Mouse (Mus musculus) neural tube, embryonic 11.5 days (tissue): Measurements from ENCODE around the gene Alpl. TPM values are rescaled to one million over a fixed set of nuclear protein-coding genes. Genes with fewer than 3 reads are reported as not detected.

ENCODE experiments used
- ATAC-seq: fragments of 200-750 bp; cut with Nextera tagmentation; 2 replicates; pipeline ENCODE4 v1.8.0; 2017; ENCODE audit warnings: moderate number of reproducible peaks, mild to moderate bottlenecking, moderate TSS enrichment, moderate library complexity; ENCODE audit not compliant: insufficient read depth, low FRiP score, low TSS enrichment
- DNase-seq: peaks from one replicate; pipeline ENCODE4 v3.0.0-alpha.2; 2015; ENCODE audit warnings: low spot score
- H3K27ac ChIP-seq: fragments of 300-500 bp; sonication (generic); 2 replicates; pipeline ENCODE4 v1.5.1; 2014; ENCODE audit warnings: low read depth, mild to moderate bottlenecking, low read length
- H3K27me3 ChIP-seq: fragments of 300-500 bp; sonication (generic); 2 replicates; pipeline ENCODE4 v1.6.1; 2014; ENCODE audit warnings: mild to moderate bottlenecking, low read length, mixed read lengths; ENCODE audit not compliant: control insufficient read depth, insufficient read depth
- H3K36me3 ChIP-seq: fragments of 300-500 bp; sonication (generic); 2 replicates; pipeline ENCODE4 v1.6.1; 2014; ENCODE audit warnings: mild to moderate bottlenecking, low read length, moderate library complexity, mixed read lengths; ENCODE audit not compliant: control insufficient read depth, insufficient read depth
- H3K4me1 ChIP-seq: fragments of 300-500 bp; sonication (generic); 2 replicates; pipeline ENCODE4 v1.6.1; 2014; ENCODE audit warnings: low read length, mixed read lengths; ENCODE audit not compliant: control insufficient read depth, insufficient read depth
- H3K4me2 ChIP-seq: fragments of 300-500 bp; sonication (generic); 2 replicates; pipeline ENCODE4 v1.6.1; 2014; ENCODE audit warnings: low read depth, mild to moderate bottlenecking, moderate library complexity
- H3K4me3 ChIP-seq: fragments of 300-500 bp; sonication (generic); 2 replicates; pipeline ENCODE4 v1.5.1; 2014; ENCODE audit warnings: low read depth, low read length
- H3K9ac ChIP-seq: fragments of 300-500 bp; sonication (generic); 2 replicates; pipeline ENCODE4 v1.6.1; 2014; ENCODE audit warnings: mild to moderate bottlenecking, low read length
- H3K9me3 ChIP-seq: fragments of 300-500 bp; sonication (generic); 2 replicates; pipeline ENCODE4 v1.6.1; 2016; ENCODE audit warnings: low read length; ENCODE audit not compliant: control insufficient read depth
- WGBS: fragments of 180-500 bp; shearing (Covaris S2); extraction: QIAGEN DNeasy Blood & Tissue Kit; methylation state at CpG from one replicate; pipeline ENCODE4 v1.1.7; 2014; 5-methylcytosine and 5-hydroxymethylcytosine counted together
- polyA plus RNA-seq: library from polyadenylated mRNA; unstranded; fragments of >200 nt; fragmentation: Nextera tagmentation; extraction: Ambion mirVana; gene quantifications from 2 replicates; pipeline ENCODE4 v1.2.1, GENCODE M21; 2014

Gene Alpl
- polyA plus RNA-seq, 1 experiment from 2014 or later, result 12.3 TPM

DNA sequence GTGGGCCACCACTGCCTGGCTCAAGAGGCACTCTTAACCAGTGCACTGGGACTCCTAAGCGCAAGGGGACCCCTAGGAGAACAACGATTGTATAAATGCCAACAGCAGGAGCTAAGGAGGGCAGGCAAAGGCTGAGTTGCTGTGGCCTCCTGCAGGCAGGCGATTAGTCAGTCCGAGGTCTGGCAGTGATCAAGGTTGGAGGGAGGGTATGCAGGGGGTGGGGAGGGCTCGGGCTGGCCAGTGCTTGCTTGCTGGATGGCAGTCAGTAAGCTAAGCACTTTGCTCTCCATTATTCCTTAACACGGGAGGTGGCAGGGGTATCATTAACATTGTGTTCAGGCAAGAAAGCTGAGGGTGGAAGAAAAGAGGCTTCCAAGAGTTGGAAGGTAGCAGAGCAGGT lies 34.2 kb upstream of the Alpl start:
- DNase-seq (no peak), ATAC-seq (no peak)
- Histone ChIP-seq H3K27ac (no peak overlapping the region), H3K4me2 (no peak overlapping the region), H3K4me3 (no peak overlapping the region), H3K36me3 (no peaks in the 10 kb centered on the region), H3K27me3 (no peaks in the 10 kb centered on the region), H3K9me3 (no peaks in the 10 kb centered on the region), H3K9ac (no peak overlapping the region), H3K4me1 (no peaks in the 10 kb centered on the region)
- WGBS, result 19% methylated on average over 6 of the region's 6 CpGs

DNA sequence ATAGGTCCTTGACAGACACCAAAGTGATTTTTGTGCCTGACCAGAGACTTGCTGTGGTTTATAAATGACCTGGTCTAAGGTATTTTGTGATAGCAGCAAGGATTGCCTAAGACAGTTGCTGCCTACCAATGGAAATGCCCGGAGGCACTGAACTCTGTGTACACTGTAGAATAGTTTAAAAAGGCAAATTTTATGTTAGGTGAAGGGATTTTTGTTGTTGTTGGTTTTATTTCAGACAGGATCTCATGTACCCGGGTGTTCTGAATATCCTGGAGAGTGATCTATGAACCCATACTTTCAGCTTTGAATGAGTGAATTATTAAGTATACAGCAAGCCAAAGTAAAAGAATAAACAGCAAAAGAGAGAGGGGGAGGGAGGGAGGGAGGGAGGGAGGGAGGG lies 28.7 kb upstream of the Alpl start:
- DNase-seq (no peak), ATAC-seq (no peak)
- WGBS, result 86% methylated on average over 2 of the region's 2 CpGs
- no peaks in the 10 kb centered on the region for H3K4me1 ChIP-seq
- no peak overlapping the region for H3K27ac ChIP-seq
- no peaks in the 10 kb centered on the region for H3K27me3 ChIP-seq
- no peaks in the 10 kb centered on the region for H3K36me3 ChIP-seq
- H3K4me3 ChIP-seq, result no peak overlapping the region
- H3K4me2 ChIP-seq, result no peak overlapping the region
- no peak overlapping the region for H3K9ac ChIP-seq
- H3K9me3 ChIP-seq, result no peaks in the 10 kb centered on the region

DNA sequence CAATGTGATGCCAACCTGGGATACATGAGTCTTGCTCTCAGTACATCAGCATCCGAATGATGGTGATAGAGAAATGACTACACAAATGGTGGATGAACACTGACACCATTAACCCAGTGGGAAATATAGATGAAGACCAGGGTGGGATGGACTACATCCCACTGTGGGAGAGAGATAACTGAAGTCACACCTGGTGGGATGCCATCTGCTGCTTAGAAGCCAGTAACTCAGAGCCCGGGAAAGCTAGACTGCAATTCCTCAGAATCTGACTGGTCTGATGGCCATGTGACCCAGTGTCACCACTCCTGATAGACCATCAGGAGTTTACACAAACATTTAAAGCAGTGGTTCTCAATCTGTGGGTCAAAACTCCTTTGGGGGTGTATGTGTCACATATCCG lies 27.4 kb upstream of the Alpl start:
- H3K4me3 ChIP-seq, result no peak overlapping the region
- H3K36me3 ChIP-seq, result no peaks in the 10 kb centered on the region
- H3K27me3 ChIP-seq, result no peaks in the 10 kb centered on the region
- DNase-seq (no peak), ATAC-seq (no peak)
- H3K9me3 ChIP-seq, result no peaks in the 10 kb centered on the region
- H3K4me2 ChIP-seq, result no peak overlapping the region
- no peak overlapping the region for H3K9ac ChIP-seq
- no peaks in the 10 kb centered on the region for H3K4me1 ChIP-seq
- no peak overlapping the region for H3K27ac ChIP-seq
- WGBS, result 89% methylated on average over 3 of the region's 3 CpGs

DNA sequence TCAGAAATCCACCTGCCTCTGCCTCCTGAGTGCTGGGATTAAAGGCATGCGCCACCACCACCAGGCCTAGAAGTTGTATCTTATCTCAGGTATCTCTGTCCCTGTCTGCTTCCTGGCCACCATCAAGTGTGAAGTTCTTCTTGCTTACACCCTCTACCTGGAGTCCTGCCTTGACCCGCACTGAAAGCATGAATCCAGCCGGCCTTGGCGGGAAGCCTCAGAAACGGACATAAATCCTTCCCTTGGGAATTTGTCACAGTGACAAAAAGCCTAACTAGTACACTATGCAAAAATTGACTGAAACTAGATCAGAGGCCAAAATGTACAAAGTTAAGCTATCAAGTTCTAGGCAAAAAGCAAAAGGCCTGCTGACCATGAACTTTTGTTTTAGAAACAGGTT lies 26.4 kb upstream of the Alpl start:
- H3K4me2 ChIP-seq, result no peak overlapping the region
- no peaks in the 10 kb centered on the region for H3K4me1 ChIP-seq
- no peak overlapping the region for H3K9ac ChIP-seq
- H3K27me3 ChIP-seq, result no peaks in the 10 kb centered on the region
- no peaks in the 10 kb centered on the region for H3K36me3 ChIP-seq
- no peak overlapping the region for H3K27ac ChIP-seq
- 94% methylated on average over 5 of the region's 5 CpGs for WGBS
- no peak for DNase-seq
- H3K4me3 ChIP-seq, result no peak overlapping the region
- H3K9me3 ChIP-seq, result no peaks in the 10 kb centered on the region
- no peak for ATAC-seq

DNA sequence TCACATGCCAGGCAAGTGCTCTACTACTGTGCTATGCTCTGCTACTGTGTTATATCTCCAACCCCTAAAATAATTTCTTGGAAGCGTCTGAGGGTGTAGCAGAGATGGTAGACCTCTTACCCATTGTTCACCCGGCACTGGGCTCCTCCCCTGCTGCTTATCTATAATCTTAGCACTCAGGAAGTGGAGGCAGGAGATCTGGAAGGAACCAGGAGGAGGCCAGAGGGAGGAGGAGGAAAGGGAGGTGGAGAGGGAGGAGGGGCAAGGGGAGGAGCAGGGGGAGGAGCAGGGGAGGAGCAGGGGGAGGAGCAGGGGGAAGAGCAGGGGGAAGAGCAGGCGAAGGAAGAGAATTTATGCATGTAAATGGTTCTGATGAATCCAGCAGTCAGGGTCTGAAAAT lies 24.5 kb upstream of the Alpl start:
- WGBS, result 70% methylated on average over 3 of the region's 3 CpGs
- ATAC-seq, result no peak

DNA sequence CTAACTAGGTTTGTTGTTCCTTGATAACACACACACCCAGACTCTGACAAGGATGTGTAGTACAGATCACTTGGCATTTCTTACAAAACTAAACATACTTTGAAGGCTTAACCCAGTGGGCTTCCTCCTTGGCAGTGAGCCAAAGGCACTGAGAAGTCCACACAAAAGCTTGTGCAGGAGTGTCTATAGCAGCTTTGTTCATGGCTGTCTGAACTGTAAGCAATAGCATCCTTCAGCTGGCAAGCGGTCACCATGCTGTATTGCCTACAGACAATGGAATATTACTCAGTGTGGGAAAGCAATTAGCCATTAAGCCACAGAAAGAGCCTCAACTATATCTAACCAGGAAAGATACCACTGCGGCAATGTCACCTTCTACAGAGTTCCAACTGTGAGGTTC lies 23.3 kb upstream of the Alpl start:
- Histone ChIP-seq H3K27ac (no peak overlapping the region), H3K9ac (no peak overlapping the region), H3K36me3 (no peaks in the 10 kb centered on the region), H3K9me3 (no peaks in the 10 kb centered on the region), H3K4me3 (no peak overlapping the region), H3K4me1 (no peaks in the 10 kb centered on the region), H3K4me2 (no peak overlapping the region), H3K27me3 (no peaks in the 10 kb centered on the region)
- DNase-seq (no peak), ATAC-seq (no peak)
- WGBS, result 77% methylated on average over 2 of the region's 2 CpGs

More for the DNA sequence above, 24.5 kb upstream of the Alpl start:
- no peaks in the 10 kb centered on the region for H3K4me1 ChIP-seq
- no peak overlapping the region for H3K4me2 ChIP-seq
- H3K27ac ChIP-seq, result no peak overlapping the region
- DNase-seq, result no peak
- H3K9me3 ChIP-seq, result no peaks in the 10 kb centered on the region
- no peak overlapping the region for H3K4me3 ChIP-seq
- no peaks in the 10 kb centered on the region for H3K36me3 ChIP-seq
- H3K9ac ChIP-seq, result no peak overlapping the region
- no peaks in the 10 kb centered on the region for H3K27me3 ChIP-seq

DNA sequence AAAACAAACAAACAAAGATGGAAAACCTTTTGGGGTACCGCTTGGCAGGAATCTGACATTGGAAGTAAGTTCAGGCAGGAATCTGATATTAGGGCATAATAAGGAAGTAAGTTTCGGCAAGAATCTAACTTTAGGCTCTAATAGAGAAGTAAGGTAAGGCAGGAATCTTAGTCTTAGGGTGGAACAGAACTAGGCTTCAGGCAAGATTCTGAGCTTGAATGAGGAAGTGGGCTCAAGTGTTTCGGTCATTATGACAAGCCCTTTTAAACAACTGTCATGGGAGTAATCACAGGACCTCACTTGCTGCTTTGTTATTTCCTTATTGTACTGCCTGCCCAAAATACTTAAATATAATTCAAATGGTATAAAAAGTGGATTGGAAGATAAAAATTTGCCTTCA lies 22.2 kb upstream of the Alpl start:
- H3K27me3 ChIP-seq, result no peaks in the 10 kb centered on the region
- 94% methylated on average over 3 of the region's 3 CpGs for WGBS
- H3K36me3 ChIP-seq, result no peaks in the 10 kb centered on the region
- H3K4me1 ChIP-seq, result no peaks in the 10 kb centered on the region
- H3K9ac ChIP-seq, result no peak overlapping the region
- DNase-seq, result no peak
- H3K9me3 ChIP-seq, result no peaks in the 10 kb centered on the region
- H3K27ac ChIP-seq, result no peak overlapping the region
- ATAC-seq, result no peak
- H3K4me3 ChIP-seq, result no peak overlapping the region
- H3K4me2 ChIP-seq, result no peak overlapping the region

DNA sequence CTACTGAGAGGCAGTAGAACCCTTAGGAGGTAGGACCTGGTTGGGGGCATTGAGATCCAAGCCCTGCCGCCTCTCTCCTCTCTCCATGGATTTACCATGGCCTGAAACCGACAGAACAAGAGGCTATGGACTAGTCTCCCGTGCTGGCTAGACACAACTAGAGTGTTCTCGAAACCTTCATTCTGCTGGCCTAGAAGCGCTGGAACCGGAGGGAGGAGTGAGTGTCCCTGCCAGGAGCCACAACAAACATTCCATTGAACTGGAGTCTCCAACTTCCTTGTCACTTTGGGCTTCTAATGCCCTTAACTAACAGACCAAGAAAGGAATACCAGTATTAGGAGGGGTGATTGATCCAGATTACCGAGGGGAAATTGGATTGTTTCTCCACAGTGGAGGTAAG lies 20.0 kb upstream of the Alpl start:
- Histone ChIP-seq H3K4me3 (no peak overlapping the region), H3K9ac (no peak overlapping the region)
- no peak for DNase-seq

DNA sequence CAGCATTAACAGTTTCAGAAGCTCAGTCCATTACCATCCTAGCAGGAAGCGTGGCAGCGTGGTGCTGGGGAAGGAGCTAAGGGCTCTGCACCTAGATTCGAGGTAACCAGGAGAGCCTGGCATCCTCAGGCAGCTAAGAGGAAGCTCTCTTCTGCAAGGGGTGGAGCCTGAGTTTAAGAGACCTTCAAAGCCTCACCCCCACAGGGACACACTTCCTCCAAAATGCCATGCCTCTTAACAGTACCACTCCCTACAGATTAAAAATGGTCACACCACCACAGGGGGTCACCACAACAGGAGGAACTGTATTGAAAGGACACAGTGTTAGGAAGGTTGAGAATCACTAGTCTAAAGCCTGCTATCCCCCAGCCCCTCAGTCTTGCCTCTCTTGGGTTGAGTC lies 19.3 kb upstream of the Alpl start:
- Histone ChIP-seq H3K27me3 (no peaks in the 10 kb centered on the region), H3K4me1 (no peaks in the 10 kb centered on the region), H3K36me3 (no peaks in the 10 kb centered on the region), H3K4me2 (no peak overlapping the region), H3K9ac (no peak overlapping the region), H3K4me3 (no peak overlapping the region), H3K9me3 (no peaks in the 10 kb centered on the region), H3K27ac (no peak overlapping the region)
- ATAC-seq, result no peak
- 76% methylated on average over 3 of the region's 3 CpGs for WGBS
- no peak for DNase-seq

More for the DNA sequence above, 20.0 kb upstream of the Alpl start:
- H3K27ac ChIP-seq, result no peak overlapping the region
- ATAC-seq, result no peak
- H3K9me3 ChIP-seq, result no peaks in the 10 kb centered on the region
- H3K27me3 ChIP-seq, result no peaks in the 10 kb centered on the region
- no peak overlapping the region for H3K4me2 ChIP-seq
- H3K4me1 ChIP-seq, result no peaks in the 10 kb centered on the region
- 85% methylated on average over 7 of the region's 7 CpGs for WGBS
- no peaks in the 10 kb centered on the region for H3K36me3 ChIP-seq
